Mouse (Mus musculus): ENCODE data around the gene Chid1.

- TF ChIP-seq CTCF (IDR thresholded peaks at IDR 0.05; ENCODE audit: low read depth) (no peak), EP300 (optimal IDR thresholded peaks at IDR 0.05) (no peak)
Measured at GRCm38 (mm10) chr7:141541681-141542080, 2.0 kb upstream of the Chid1 start.

All from stomach, postnatal 0 days (tissue).